Mouse (Mus musculus) testis, adult 2 months (tissue): ENCODE results near the gene Atp7b.

ENCODE experiments used
- CTCF ChIP-seq: fragments of 200-500 bp; IDR thresholded peaks from 2 replicates; pipeline ENCODE4 v1.5.1; 2012; ENCODE audit warnings: low read depth, mild to moderate bottlenecking, inconsistent platforms, low read length, moderate library complexity; ENCODE audit not compliant: control insufficient read depth, insufficient read depth, insufficient replicate concordance
- POLR2A ChIP-seq: fragments of 200-500 bp; IDR thresholded peaks from 2 replicates; pipeline ENCODE4 v1.6.1; 2012; ENCODE audit warnings: low read depth, mild to moderate bottlenecking, inconsistent platforms, low read length, moderate library complexity; ENCODE audit not compliant: control insufficient read depth

DNA sequence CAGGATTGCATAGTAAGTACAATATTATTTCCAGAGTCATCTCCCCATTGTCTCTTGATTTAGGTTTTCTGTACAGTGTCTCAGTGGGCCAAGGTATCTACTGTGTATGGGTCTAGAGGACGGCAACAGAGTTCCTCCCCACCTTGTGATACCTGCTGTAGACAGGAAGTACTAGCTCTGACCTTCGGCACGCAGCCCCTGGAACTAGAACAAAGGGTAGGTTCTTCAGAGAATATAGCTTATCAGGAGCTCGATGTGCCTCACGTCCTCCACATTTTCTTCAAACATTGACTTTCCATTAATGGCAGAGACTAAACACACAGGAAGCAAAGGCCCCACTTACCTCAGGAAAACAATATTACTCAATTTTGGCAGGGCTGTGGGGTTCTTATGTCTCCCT is 40.6 kb downstream of the Atp7b start:
- TF ChIP-seq POLR2A (no peak), CTCF (no peak)
